ENCODE assay signal across 9 mouse cellular contexts in the genomic region with DNA sequence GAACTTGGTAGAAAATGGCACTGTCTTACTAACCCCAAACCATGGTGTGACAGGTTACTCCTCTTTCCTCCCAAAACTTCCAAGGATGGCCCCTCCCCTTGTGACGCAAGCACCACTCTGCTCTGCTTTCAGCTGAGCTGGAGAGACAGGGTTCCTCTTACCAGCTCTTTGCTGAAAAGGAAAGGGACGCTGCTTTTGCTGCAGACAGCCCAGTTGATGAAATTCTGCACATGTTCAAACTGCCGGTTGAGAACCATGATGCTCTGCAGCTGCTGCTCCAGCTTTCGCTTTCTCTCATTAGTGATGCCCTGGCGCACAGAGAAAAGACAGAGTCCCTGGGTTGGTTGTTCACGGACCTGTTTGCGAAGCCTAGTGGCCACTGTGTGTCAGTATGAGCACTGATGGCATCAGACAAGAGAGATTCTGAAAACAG. TPM values are rescaled to one million over a fixed set of nuclear protein-coding genes. Genes with fewer than 3 reads are reported as not detected.
DNase-seq lines count a peak whose midpoint lies in the region; ATAC-seq lines count a peak whose summit lies in the region.
"Had no signal": no experiment of that assay in that cellular context is flagged by ENCODE, and none has a peak within 500 bp of the region (broad histone marks: within the 10 kb centered on the region; RNA-seq: fewer than 3 reads in every experiment).

No protein-coding gene starts in this region.

- H3K4me1 ChIP-seq in forebrain, embryonic 12.5 days: 0 out of 2 replicates have a peak, but pooled peaks cover 3% of the 10 kb centered on the region
- H3K4me1 ChIP-seq in intestine, embryonic 15.5 days (replicated peaks): no peaks in the 10 kb centered on the region
- peaks cover 8% of the 10 kb centered on the region for H3K4me1 ChIP-seq in midbrain, embryonic 10.5 days
- H3K4me1 ChIP-seq: megakaryocyte, embryonic 14.5 days had no signal

- 20% methylated on average over 7 of the region's 7 CpGs for WGBS in forebrain, embryonic 12.5 days
- WGBS in intestine, embryonic 15.5 days: 37% methylated on average over 7 of the region's 7 CpGs
- WGBS in midbrain, embryonic 10.5 days: 29% methylated on average over 7 of the region's 7 CpGs

- peak overlapping the region; percentile 16; the same call in 1 of the 2 replicates for H3K4me3 ChIP-seq in forebrain, embryonic 12.5 days (replicated peaks)
- H3K4me3 ChIP-seq in intestine, embryonic 15.5 days (replicated peaks): no peak overlapping the region
- peak overlapping the region; percentile 37 for H3K4me3 ChIP-seq in midbrain, embryonic 10.5 days
- H3K4me3 ChIP-seq: megakaryocyte, embryonic 14.5 days had no signal

- H3K27me3 ChIP-seq in forebrain, embryonic 12.5 days: no peaks in the 10 kb centered on the region; the same call in 1 of the 2 replicates
- H3K27me3 ChIP-seq in intestine, embryonic 15.5 days (replicated peaks): no peaks in the 10 kb centered on the region
- no peaks in the 10 kb centered on the region for H3K27me3 ChIP-seq in midbrain, embryonic 10.5 days (ENCODE audit: low read depth, poor library complexity, severe bottlenecking)

- no peaks in the 10 kb centered on the region for H3K36me3 ChIP-seq in forebrain, embryonic 12.5 days (replicated peaks)
- H3K36me3 ChIP-seq in intestine, embryonic 15.5 days: no peaks in the 10 kb centered on the region
- H3K36me3 ChIP-seq in midbrain, embryonic 10.5 days: no peaks in the 10 kb centered on the region

- peak; percentile 59 to 70 for DNase-seq in cerebellum, postnatal 10 days
- no peak for DNase-seq in cerebellum, adult 11-12 months
- DNase-seq in A20 (ENCODE audit: low read depth, low spot score): peak; percentile 45
- peak; percentile 26 for DNase-seq in midbrain, embryonic 10.5 days (ENCODE audit: low spot score)
- DNase-seq in yolk sac, embryonic 10.5 days (ENCODE audit: low spot score): no peak
- DNase-seq in thymus, postnatal 10 days (ENCODE audit: low spot score in 2 of 2): no peak

- H3K9me3 ChIP-seq in forebrain, embryonic 12.5 days: no peaks in the 10 kb centered on the region
- no peaks in the 10 kb centered on the region for H3K9me3 ChIP-seq in intestine, embryonic 15.5 days
- no peaks in the 10 kb centered on the region for H3K9me3 ChIP-seq in midbrain, embryonic 10.5 days (replicated peaks)
- H3K9me3 ChIP-seq: megakaryocyte, embryonic 14.5 days had no signal

- H3K4me2 ChIP-seq in forebrain, embryonic 12.5 days: peak overlapping the region; percentile 26
- H3K4me2 ChIP-seq in intestine, embryonic 15.5 days (replicated peaks): peak overlapping the region; percentile 24; the same call in 1 of the 2 replicates

- H3K27ac ChIP-seq in forebrain, embryonic 12.5 days: no peak overlapping the region
- H3K27ac ChIP-seq in intestine, embryonic 15.5 days: no peak overlapping the region
- H3K27ac ChIP-seq in midbrain, embryonic 10.5 days (replicated peaks): peak overlapping the region; percentile 49; the same call in 1 of the 2 replicates

- peak; percentile 69; the same call in 1 of the 2 replicates for ATAC-seq in forebrain, embryonic 12.5 days (ENCODE audit: low FRiP score)
- 0 out of 2 replicates have a peak, but pooled peaks have one; percentile 12 for ATAC-seq in intestine, embryonic 15.5 days

- no peak overlapping the region for H3K9ac ChIP-seq in forebrain, embryonic 12.5 days
- no peak overlapping the region for H3K9ac ChIP-seq in intestine, embryonic 15.5 days

RNA-seq across cellular contexts. Expression of a gene that starts 27.2 kb away (rescaled TPM):
- 0.64 and 1.6 TPM in 2 replicates for polyA plus RNA-seq in forebrain, embryonic 12.5 days (2016; fragmentation: Nextera tagmentation; extraction: Ambion mirVana)
- 0.01 TPM in 2 replicates for polyA plus RNA-seq in intestine, embryonic 15.5 days (2015; fragmentation: Nextera tagmentation; extraction: Ambion mirVana)
- polyA plus RNA-seq in midbrain, embryonic 10.5 days (2016; fragmentation: Nextera tagmentation; extraction: Ambion mirVana): 0.09 and 0.12 TPM in 2 replicates

RNA-seq across cellular contexts. Expression of a gene that starts 38.2 kb away (rescaled TPM):
- 97.2 and 98.3 TPM in 2 replicates for polyA plus RNA-seq in forebrain, embryonic 12.5 days (2016; fragmentation: Nextera tagmentation; extraction: Ambion mirVana)
- 138 and 145 TPM in 2 replicates for polyA plus RNA-seq in intestine, embryonic 15.5 days (2015; fragmentation: Nextera tagmentation; extraction: Ambion mirVana)
- 113 and 126 TPM in 2 replicates for polyA plus RNA-seq in midbrain, embryonic 10.5 days (2016; fragmentation: Nextera tagmentation; extraction: Ambion mirVana)

RNA-seq across cellular contexts. Expression of a gene that starts 41.9 kb away (rescaled TPM):
- 12.0 and 12.6 TPM in 2 replicates for polyA plus RNA-seq in forebrain, embryonic 12.5 days (2016; fragmentation: Nextera tagmentation; extraction: Ambion mirVana)
- 0.35 and 0.63 TPM in 2 replicates for polyA plus RNA-seq in intestine, embryonic 15.5 days (2015; fragmentation: Nextera tagmentation; extraction: Ambion mirVana)
- polyA plus RNA-seq in midbrain, embryonic 10.5 days (2016; fragmentation: Nextera tagmentation; extraction: Ambion mirVana): 10.2 and 18.6 TPM in 2 replicates

Comparison
In these comparisons a context has a peak if more than half of its experiments do, and no peak if none do; other contexts are left out.
1. DNase-seq: peak in cerebellum, postnatal 10 days (2 of 2), A20 (single experiment) and midbrain, embryonic 10.5 days (single experiment); none in cerebellum, adult 11-12 months (single experiment), yolk sac, embryonic 10.5 days (single experiment) and thymus, postnatal 10 days (0 of 2).